Mouse (Mus musculus) layer of hippocampus, adult 18-20 months (tissue): ENCODE results near the gene Dyrk4. TPM values are rescaled to one million over a fixed set of nuclear protein-coding genes. Genes with fewer than 3 reads are reported as not detected.

Source experiments
- DNase-seq, 2 experiments: peaks; one replicate each; pipeline ENCODE4 v3.0.0; 2022; ENCODE audit warnings: low spot score in 2 of 2
- total RNA-seq, 2 experiments: library from RNA; stranded (reverse); gene quantifications; 2 replicates each; pipeline ENCODE4 v1.2.3; 2021

Dyrk4 gene
- total RNA-seq, 2 experiments from 2014 or later: not detected

- DNase-seq: no peak
Observed at GRCm38 (mm10) chr6:126836628-126837027, 85.0 kb downstream of the Dyrk4 start.

Other genes starting within 250 kb of the Dyrk4 start
- 10 to 100 TPM; 47.2 to 54.8 TPM for gene Kcna6, start 181.2 kb downstream of the Dyrk4 start, total RNA-seq
- 100 to 1,000 TPM; 153 to 154 TPM for gene Ndufa9, start 72.7 kb downstream of the Dyrk4 start, total RNA-seq
- under 1 TPM; 0.10 to 0.25 TPM for gene Akap3, start 68.7 kb downstream of the Dyrk4 start, total RNA-seq
- 1 to 10 TPM; 1.6 to 2.1 TPM for gene Rad51ap1, start 17.7 kb upstream of the Dyrk4 start, total RNA-seq
- gene D6Wsu163e, start 18.1 kb upstream of the Dyrk4 start, total RNA-seq: 10 to 100 TPM; 43.9 to 47.7 TPM
- gene Fgf6, start 93.7 kb upstream of the Dyrk4 start, total RNA-seq: not detected
- under 1 TPM; 0.17 to 0.18 TPM for gene Fgf23, start 151.1 kb upstream of the Dyrk4 start, total RNA-seq
- gene Tigar, start 187.7 kb upstream of the Dyrk4 start, total RNA-seq: 10 to 100 TPM; 27.9 to 30.7 TPM
- gene Ccnd2, start 230.4 kb upstream of the Dyrk4 start, total RNA-seq: 100 to 1,000 TPM; 118 to 128 TPM